Mouse (Mus musculus) midbrain, embryonic 13.5 days (tissue): ENCODE data around the gene Pym1. TPM values are rescaled to one million over a fixed set of nuclear protein-coding genes. Genes with fewer than 3 reads are reported as not detected.

Experiments used
- ATAC-seq: fragments of 200-750 bp; cut with Nextera tagmentation; 2 replicates; pipeline ENCODE4 v1.8.0; 2017; ENCODE audit warnings: mild to moderate bottlenecking, moderate TSS enrichment, moderate library complexity
- H3K27ac ChIP-seq: fragments of 300-500 bp; sonication (generic); 2 replicates; pipeline ENCODE4 v1.5.1; 2015; ENCODE audit warnings: inconsistent platforms, mild to moderate bottlenecking, moderate library complexity
- H3K27me3 ChIP-seq: fragments of 300-500 bp; sonication (generic); 2 replicates; pipeline ENCODE4 v1.6.1; 2015; ENCODE audit warnings: mild to moderate bottlenecking, inconsistent platforms
- H3K36me3 ChIP-seq: fragments of 300-500 bp; sonication (generic); 2 replicates; pipeline ENCODE4 v1.6.1; 2015; ENCODE audit warnings: mild to moderate bottlenecking, inconsistent platforms
- H3K4me1 ChIP-seq: fragments of 300-500 bp; sonication (generic); replicated peaks from 2 replicates; pipeline ENCODE4 v1.6.1; 2015; ENCODE audit warnings: inconsistent platforms
- H3K4me2 ChIP-seq: fragments of 300-500 bp; sonication (generic); replicated peaks from 2 replicates; pipeline ENCODE4 v1.6.1; 2015; ENCODE audit warnings: moderate library complexity, mild to moderate bottlenecking, inconsistent platforms
- H3K4me3 ChIP-seq: fragments of 300-500 bp; sonication (generic); replicated peaks from 2 replicates; pipeline ENCODE4 v1.5.1; 2015; ENCODE audit warnings: mild to moderate bottlenecking, inconsistent platforms
- H3K9ac ChIP-seq: fragments of 300-500 bp; sonication (generic); replicated peaks from 2 replicates; pipeline ENCODE4 v1.6.1; 2015; ENCODE audit warnings: mild to moderate bottlenecking, inconsistent platforms
- H3K9me3 ChIP-seq: fragments of 300-500 bp; sonication (generic); 2 replicates; pipeline ENCODE4 v1.6.1; 2016; ENCODE audit warnings: mild to moderate bottlenecking, inconsistent platforms
- WGBS: fragments of 180-500 bp; shearing (Covaris S2); methylation state at CpG from one replicate; pipeline ENCODE4 v1.1.7; 2015; 5-methylcytosine and 5-hydroxymethylcytosine counted together
- polyA plus RNA-seq: library from polyadenylated mRNA; unstranded; fragments of >200 nt; fragmentation: Nextera tagmentation; extraction: Ambion mirVana; gene quantifications from 2 replicates; pipeline ENCODE4 v1.2.1, GENCODE M21; 2015

The Pym1 gene
- polyA plus RNA-seq, 1 experiment from 2014 or later, result 51.8 TPM

DNA sequence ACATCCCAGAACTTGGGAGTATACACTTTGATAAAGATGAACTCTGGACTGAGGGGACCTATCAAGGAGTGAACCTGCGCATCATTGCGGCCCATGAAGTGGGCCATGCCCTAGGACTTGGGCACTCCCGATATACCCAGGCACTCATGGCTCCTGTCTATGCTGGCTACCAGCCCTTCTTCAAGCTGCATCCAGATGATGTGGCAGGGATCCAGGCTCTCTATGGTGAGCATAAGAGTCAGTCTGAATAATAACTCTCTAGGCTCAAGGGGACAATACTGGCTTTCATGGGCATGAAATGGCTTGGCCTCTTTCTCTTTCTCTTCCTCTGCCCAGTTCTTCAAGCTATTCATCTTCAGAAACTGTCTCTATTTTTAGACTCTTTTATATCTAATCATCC, 47.9 kb downstream of the Pym1 start:
- H3K36me3 ChIP-seq, result peaks cover 18% of the 10 kb centered on the region
- H3K27ac ChIP-seq, result no peak overlapping the region
- 97% methylated on average over 3 of the region's 3 CpGs for WGBS
- H3K4me1 ChIP-seq, result no peaks in the 10 kb centered on the region
- H3K4me2 ChIP-seq, result no peak overlapping the region
- H3K9ac ChIP-seq, result no peak overlapping the region
- H3K9me3 ChIP-seq, result no peaks in the 10 kb centered on the region
- H3K27me3 ChIP-seq, result no peaks in the 10 kb centered on the region
- H3K4me3 ChIP-seq, result no peak overlapping the region
- no peak for ATAC-seq

DNA sequence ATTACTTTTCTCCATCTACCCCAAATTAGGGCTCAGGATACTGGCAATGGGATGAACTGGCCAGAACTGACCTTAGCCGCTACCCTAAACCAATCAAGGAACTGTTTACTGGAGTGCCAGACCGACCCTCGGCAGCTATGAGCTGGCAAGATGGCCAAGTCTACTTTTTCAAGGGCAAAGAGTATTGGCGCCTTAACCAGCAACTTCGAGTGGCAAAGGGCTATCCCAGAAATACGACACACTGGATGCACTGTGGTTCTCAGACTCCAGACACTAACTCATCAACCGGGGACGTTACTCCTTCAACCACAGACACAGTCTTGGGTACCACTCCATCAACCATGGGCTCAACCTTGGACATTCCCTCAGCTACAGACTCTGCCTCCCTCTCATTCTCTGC, 51.0 kb downstream of the Pym1 start:
- ATAC-seq, result no peak
- Histone ChIP-seq H3K36me3 (peaks cover 26% of the 10 kb centered on the region), H3K4me3 (no peak overlapping the region), H3K27me3 (no peaks in the 10 kb centered on the region), H3K9ac (no peak overlapping the region), H3K4me1 (peaks cover 15% of the 10 kb centered on the region), H3K9me3 (no peaks in the 10 kb centered on the region), H3K27ac (no peak overlapping the region), H3K4me2 (no peak overlapping the region)
- 93% methylated on average over 8 of the region's 8 CpGs for WGBS

DNA sequence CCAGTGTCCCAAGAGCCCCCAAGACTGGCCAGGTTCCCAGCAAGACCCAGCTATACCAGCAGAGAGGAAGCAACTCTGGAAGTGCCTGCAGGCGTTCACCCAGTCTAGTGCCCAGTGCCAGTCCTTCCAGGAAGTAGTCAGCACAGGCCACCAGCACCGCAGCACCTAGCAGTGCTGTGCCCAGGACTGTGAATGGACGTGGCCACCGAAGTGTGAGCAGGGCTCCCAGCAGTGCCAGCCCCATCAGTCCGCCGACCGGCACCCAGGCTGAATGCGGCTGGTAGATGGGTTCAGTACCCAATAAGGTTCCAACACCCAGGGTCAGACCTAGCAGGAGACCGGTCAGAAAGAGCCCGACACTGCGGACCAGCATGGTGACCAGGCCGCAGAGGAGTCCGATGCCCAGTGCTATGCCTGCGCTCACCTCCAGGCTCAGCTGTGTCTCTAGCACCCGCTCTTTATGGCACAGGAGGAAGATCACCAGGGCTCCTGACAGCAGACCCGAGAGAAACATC, 54.3 kb downstream of the Pym1 start:
- Histone ChIP-seq H3K4me1 (peaks cover 30% of the 10 kb centered on the region), H3K27me3 (no peaks in the 10 kb centered on the region), H3K9me3 (no peaks in the 10 kb centered on the region), H3K9ac (peak overlapping the region; percentile 89), H3K4me2 (no peak overlapping the region), H3K36me3 (peaks cover 31% of the 10 kb centered on the region), H3K27ac (no peak overlapping the region), H3K4me3 (no peak overlapping the region)
- WGBS, result 90% methylated on average over 16 of the region's 16 CpGs
- no peak for ATAC-seq

DNA sequence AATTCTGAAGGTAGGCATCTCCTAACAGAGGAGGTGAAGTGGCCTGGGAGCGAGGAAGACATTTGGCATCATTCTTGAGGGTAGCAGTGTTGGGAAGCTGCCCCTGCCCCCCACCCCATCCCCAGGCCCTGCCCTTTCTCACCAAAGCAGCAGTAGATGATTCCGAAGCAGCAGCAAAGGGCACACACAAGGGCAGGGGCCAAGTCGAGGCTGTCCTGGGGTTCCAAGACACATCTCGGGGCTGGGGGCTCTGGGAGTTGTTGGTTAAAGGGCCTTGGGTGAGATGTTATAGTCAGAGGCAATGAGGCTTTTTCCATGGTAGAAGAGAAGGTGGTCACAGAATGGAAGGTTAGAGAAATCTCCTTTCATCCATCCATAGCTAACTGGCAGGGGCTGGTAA, 55.3 kb downstream of the Pym1 start:
- no peak for ATAC-seq
- Histone ChIP-seq H3K27me3 (no peaks in the 10 kb centered on the region), H3K9me3 (no peaks in the 10 kb centered on the region), H3K27ac (no peak overlapping the region), H3K4me3 (peak overlapping the region; percentile 89), H3K4me1 (peaks cover 39% of the 10 kb centered on the region), H3K36me3 (peaks cover 40% of the 10 kb centered on the region), H3K4me2 (peak overlapping the region; percentile 79), H3K9ac (peak overlapping the region; percentile 89)
- 69% methylated on average over 4 of the region's 4 CpGs for WGBS

DNA sequence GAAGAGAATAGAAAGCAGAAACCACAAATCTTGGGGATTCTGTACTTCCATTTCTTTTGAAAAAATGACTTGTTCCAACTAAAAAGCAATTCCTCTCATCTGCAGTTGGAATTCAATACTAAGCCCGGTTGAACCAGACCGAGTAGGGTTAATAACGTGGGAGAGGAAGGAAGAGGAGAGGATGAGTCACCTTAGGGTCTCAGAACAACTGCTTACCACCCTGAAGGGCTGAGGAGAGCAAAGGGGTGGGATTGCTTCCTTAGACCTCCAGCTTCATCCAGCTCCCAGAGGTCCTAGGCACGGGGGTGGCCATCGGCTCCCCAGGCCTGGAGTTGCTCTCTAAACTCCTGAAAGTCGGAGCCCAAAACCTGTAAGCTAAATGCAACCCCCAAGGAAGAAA, 55.7 kb downstream of the Pym1 start:
- Histone ChIP-seq H3K9ac (peak overlapping the region; percentile 89), H3K27ac (peak overlapping the region; percentile 98), H3K4me3 (peak overlapping the region; percentile 89), H3K4me2 (peak overlapping the region; percentile 79), H3K27me3 (no peaks in the 10 kb centered on the region), H3K4me1 (peaks cover 44% of the 10 kb centered on the region), H3K36me3 (peaks cover 40% of the 10 kb centered on the region), H3K9me3 (no peaks in the 10 kb centered on the region)
- 6% methylated on average over 6 of the region's 6 CpGs for WGBS
- no peak for ATAC-seq

DNA sequence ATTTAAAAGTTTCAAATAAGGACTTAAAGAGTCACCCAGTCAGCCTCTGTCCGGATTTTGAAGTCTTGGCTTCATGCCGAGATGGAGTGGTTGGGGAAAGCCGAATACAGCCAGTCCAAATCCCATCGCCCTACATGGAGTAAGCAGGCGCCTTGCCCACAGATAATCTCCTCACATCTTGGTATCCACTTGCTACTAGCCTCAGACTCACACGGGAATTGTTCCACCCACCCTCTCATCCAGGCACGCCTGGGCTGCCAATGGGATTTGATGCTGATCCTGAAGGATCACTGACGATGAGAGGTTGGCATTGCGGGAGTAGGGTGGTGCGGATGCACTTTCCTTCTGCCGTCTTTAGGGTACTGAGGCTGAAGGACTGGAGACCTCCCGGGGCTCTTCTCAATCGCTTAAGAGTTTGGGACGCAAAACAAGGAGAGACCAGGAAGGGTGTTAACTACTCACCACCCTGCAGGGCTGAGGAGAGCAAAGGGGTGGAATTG, 56.1 kb downstream of the Pym1 start, which contains the start of gene Dnajc14:
Gene Dnajc14 (plus strand): TSS at position 292 of the 500 bp plus-strand sequence.
- Histone ChIP-seq H3K27me3 (no peaks in the 10 kb centered on the region), H3K4me1 (peaks cover 48% of the 10 kb centered on the region), H3K36me3 (peaks cover 40% of the 10 kb centered on the region), H3K27ac (peak within 1 kb of the TSS; percentile 98), H3K9me3 (no peaks in the 10 kb centered on the region), H3K9ac (peak within 1 kb of the TSS; percentile 89), H3K4me3 (peak within 1 kb of the TSS; percentile 89), H3K4me2 (peak within 1 kb of the TSS; percentile 79)
- WGBS, result 0% methylated on average over 14 of the region's 14 CpGs
- peak; percentile 24 for ATAC-seq

DNA sequence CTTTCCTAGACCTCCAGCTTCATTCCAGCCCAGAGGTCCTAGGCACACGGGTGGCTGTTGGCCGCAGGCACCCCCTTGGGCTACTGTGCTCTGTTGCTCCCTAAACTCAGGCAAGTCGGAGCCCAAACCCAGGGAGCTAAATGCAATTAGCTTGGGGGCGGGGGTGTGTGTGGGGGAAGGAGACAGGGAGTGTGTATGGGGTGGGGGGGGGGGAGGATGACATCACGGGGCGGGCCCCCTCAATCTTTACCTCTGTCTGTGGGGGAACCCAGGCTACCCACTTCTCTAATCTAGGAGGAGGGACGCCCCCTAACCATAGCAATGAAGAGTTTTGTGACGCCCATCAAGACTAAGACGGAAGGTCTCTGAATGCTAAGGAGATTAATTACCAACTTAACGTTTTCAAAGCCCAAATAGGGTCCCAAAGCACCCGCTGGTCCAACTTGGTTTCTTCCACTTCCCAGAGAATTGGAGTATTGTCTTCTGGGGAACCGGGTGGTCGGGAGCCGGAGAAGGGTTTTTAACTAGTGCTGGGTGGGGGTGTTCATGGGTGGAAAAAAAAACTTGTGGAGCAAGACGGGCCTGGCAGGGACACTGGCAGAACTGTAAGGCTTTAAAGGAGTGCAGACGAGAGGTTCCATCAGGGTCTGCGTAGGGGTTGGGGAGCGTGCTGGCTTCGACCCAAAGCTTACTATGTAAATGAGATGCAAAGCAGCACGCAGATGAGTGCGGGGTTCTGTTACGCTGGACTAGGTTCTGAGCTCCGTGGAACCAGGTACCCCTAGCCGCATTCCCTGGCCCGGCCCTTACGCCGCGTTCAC, 56.8 kb downstream of the Pym1 start, which contains the start of gene Tmem198b:
Gene Tmem198b (minus strand): TSS at position 100 of the 821 bp plus-strand sequence.
- no peaks in the 10 kb centered on the region for H3K9me3 ChIP-seq
- peaks cover 41% of the 10 kb centered on the region for H3K36me3 ChIP-seq
- peak; percentile 69 for ATAC-seq
- H3K4me3 ChIP-seq, result peak within 1 kb of the TSS; percentile 89
- H3K9ac ChIP-seq, result peak within 1 kb of the TSS; percentile 89
- peak within 1 kb of the TSS; percentile 98 for H3K27ac ChIP-seq
- peaks cover 55% of the 10 kb centered on the region for H3K4me1 ChIP-seq
- H3K27me3 ChIP-seq, result no peaks in the 10 kb centered on the region
- peak within 1 kb of the TSS; percentile 79 for H3K4me2 ChIP-seq
- WGBS, result under 1% methylated on average over 28 of the region's 28 CpGs

DNA sequence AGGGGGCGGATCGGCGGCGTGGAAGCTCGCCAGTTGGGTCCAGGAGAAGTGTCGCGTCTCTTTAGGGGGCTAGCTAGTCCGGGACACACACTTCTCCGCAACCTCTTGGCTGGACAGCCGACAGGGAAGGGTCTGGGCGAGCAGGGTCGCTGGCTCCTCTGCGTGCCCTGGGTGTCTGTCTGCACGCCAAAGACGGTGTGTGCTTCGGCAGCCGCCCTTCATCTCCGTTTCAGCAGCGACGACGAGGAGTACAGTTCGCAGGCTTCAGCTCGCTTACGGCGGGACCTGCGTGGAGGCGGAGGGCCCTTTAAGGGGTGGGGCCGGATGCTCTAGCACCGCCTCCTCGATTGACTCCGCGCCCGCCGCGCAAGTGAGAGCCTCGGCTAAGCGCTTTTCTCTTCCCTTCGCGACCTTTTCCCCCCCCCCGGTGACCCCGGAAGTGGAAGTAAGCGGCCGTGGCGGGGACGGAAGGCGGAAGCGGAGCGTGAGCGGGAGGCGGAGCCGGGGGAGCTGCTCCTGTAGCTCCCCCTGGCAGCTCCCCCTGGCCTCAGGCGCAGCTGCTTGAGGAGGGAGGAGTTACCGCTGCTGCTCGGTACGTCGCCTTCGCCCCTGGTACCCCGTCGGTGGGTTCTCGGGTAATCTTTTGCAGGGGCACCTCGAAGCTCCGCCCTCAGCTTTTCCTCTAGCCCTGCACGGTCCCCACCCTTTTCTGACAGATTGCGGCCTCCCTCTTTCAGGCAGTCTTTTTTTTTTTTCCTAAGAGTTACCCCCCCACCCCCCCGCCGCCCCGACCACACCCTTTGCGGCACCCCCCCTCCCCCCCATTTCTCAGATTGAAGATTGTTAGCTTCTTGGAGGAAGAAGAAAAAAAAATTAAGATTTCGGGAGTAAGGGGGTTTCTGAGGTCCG, 57.7 kb downstream of the Pym1 start:
- peak; percentile 95 for ATAC-seq

DNA sequence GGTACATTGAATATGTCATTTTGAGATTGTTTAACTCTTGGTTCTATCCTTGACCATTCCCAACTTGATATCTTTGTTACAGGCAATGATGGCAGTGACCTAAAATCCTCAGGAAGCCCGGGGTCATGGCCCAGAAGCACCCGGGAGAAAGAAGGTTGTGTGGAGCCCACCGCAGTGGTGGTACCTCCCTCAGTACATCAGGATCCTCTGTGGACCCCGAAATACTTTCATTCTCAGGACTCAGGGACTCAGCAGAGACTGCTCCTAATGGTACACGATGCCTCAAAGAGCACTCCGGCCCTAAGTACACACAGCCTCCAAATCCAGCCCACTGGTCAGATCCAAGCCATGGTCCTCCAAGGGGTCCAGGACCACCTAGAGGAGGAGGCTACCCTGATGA, 58.4 kb downstream of the Pym1 start:
- H3K27me3 ChIP-seq, result no peaks in the 10 kb centered on the region
- no peaks in the 10 kb centered on the region for H3K9me3 ChIP-seq
- peak overlapping the region; percentile 49 for H3K27ac ChIP-seq
- H3K4me1 ChIP-seq, result peaks cover 65% of the 10 kb centered on the region
- ATAC-seq, result no peak
- peak overlapping the region; percentile 89 for H3K4me3 ChIP-seq
- H3K9ac ChIP-seq, result peak overlapping the region; percentile 89
- 58% methylated on average over 6 of the region's 6 CpGs for WGBS
- H3K36me3 ChIP-seq, result peaks cover 32% of the 10 kb centered on the region
- peak overlapping the region; percentile 79 for H3K4me2 ChIP-seq

More for the DNA sequence above, 57.7 kb downstream of the Pym1 start:
- under 1% methylated on average over 68 of the region's 70 CpGs for WGBS
- H3K27ac ChIP-seq, result peak overlapping the region; percentile 98
- H3K9ac ChIP-seq, result peak overlapping the region; percentile 89
- H3K4me2 ChIP-seq, result peak overlapping the region; percentile 79
- H3K4me1 ChIP-seq, result peaks cover 63% of the 10 kb centered on the region
- H3K9me3 ChIP-seq, result no peaks in the 10 kb centered on the region
- H3K27me3 ChIP-seq, result no peaks in the 10 kb centered on the region
- peak overlapping the region; percentile 89 for H3K4me3 ChIP-seq
- H3K36me3 ChIP-seq, result peaks cover 38% of the 10 kb centered on the region

DNA sequence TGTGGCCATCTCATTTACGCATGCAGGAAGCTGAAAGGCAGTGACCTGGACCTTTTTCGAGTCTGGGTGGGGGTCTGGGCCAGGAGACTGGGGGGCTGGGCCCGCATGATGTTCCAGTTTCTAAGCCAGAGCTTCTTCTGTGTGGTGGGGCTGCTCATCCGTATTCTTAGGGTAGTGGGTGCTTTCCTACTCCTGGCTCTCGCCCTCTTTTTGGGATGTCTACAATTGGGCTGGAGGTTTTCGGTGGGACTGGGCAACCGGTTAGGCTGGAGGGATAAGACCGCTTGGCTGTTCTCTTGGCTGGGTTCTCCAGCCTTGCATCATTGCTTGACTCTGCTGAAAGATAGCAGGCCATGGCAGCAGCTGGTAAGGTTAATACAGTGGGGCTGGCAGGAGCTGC, 59.3 kb downstream of the Pym1 start:
- peaks cover 65% of the 10 kb centered on the region for H3K4me1 ChIP-seq
- 94% methylated on average over 8 of the region's 8 CpGs for WGBS

More for the DNA sequence above, 59.3 kb downstream of the Pym1 start:
- no peaks in the 10 kb centered on the region for H3K9me3 ChIP-seq
- H3K27ac ChIP-seq, result no peak overlapping the region
- H3K27me3 ChIP-seq, result no peaks in the 10 kb centered on the region
- peak overlapping the region; percentile 89 for H3K4me3 ChIP-seq
- H3K9ac ChIP-seq, result peak overlapping the region; percentile 89
- H3K4me2 ChIP-seq, result peak overlapping the region; percentile 79
- no peak for ATAC-seq
- H3K36me3 ChIP-seq, result peaks cover 29% of the 10 kb centered on the region
